Mouse (Mus musculus): ENCODE results near the gene I830077J02Rik. TPM values are rescaled to one million over a fixed set of nuclear protein-coding genes. Genes with fewer than 3 reads are reported as not detected.

I830077J02Rik gene
- polyA plus RNA-seq, 1 experiment from 2014 or later = 0.49 TPM

DNA sequence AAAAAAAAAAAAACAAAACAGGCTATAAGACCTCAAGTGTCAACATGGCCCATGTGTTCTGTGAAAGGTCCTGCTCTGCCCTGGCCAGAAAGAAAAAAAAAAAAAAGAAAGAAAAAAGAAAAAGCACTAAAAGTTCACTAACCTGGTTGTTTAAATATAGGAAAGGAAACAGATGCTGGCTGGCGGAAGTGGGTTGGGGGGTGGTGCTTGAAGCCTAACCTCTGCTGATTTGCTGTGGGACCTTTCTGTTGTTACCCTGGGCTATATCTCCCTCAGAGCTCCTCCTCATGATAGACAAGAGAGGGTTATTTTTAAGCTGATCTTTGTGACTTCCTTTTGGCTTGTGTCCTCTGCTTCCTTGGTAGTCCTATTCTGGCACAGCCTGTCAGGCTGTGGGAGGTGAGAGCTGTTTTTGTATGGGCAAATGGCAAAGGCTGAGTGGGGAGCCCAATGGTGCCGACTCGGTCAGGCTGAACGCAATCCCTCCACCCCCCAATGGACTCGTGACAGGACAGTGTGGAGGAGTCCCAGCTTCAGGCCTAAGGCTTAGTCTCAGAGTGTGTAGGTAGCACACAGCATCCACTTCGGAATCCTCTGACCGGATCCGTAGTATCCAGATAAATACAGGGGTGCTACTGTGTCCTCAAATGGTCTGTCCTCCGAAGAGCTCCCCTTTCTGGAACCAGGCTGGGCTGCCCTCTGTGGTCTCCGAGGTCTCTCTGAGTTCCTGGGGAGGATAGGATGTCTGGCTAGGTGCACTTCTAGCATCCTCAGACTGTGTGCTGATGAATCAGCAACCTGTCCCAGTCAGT, 40.5 kb downstream of the I830077J02Rik start:
- peaks cover 20% of the 10 kb centered on the region for H3K4me1 ChIP-seq
- H3K27me3 ChIP-seq = no peaks in the 10 kb centered on the region
- no peak for ATAC-seq (ENCODE audit: insufficient number of reproducible peaks, insufficient read depth, low FRiP score, low TSS enrichment, low read depth)
- 80% methylated on average over 10 of the region's 10 CpGs for WGBS
- H3K9me3 ChIP-seq = no peaks in the 10 kb centered on the region
- no peak overlapping the region for H3K4me3 ChIP-seq
- H3K36me3 ChIP-seq = no peaks in the 10 kb centered on the region
- H3K9ac ChIP-seq = no peak overlapping the region
- H3K4me2 ChIP-seq = no peak overlapping the region
- H3K27ac ChIP-seq = no peak overlapping the region

- Histone ChIP-seq H3K9me3 (no peaks in the 10 kb centered on the region), H3K4me3 (no peak overlapping the region), H3K36me3 (no peaks in the 10 kb centered on the region), H3K9ac (no peak overlapping the region), H3K4me1 (peaks cover 20% of the 10 kb centered on the region), H3K27ac (no peak overlapping the region), H3K27me3 (no peaks in the 10 kb centered on the region), H3K4me2 (no peak overlapping the region)
- ATAC-seq (ENCODE audit: insufficient number of reproducible peaks, insufficient read depth, low FRiP score, low TSS enrichment, low read depth) = no peak
- 69% methylated on average over 3 of the region's 3 CpGs for WGBS
Measured at GRCm38 (mm10) chr3:105891141-105891540, 41.3 kb downstream of the I830077J02Rik start.

DNA sequence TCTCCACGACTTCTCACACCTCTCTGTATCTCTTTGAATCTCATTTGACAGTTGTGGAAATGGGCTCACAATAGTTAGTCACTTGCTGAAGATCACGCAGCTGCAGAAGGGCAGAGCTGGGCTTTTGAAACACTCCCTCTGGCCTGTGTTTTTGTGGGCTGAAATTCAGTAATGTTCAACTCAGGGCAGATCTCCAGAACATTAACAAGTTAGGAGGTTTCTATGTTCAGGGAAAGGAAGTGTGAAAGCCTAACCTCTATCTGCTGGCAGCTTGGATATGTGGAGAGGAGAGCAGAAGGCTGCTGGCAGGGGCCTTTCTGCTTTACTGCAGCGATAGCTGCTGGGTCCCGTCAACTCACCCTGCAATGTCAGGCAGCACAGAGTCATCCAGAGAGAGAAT, 42.2 kb downstream of the I830077J02Rik start:
- whole genome bisulfite sequencing = 78% methylated on average over 4 of the region's 4 CpGs
- peaks cover 20% of the 10 kb centered on the region for H3K4me1 ChIP-seq
- no peak for ATAC-seq (ENCODE audit: insufficient number of reproducible peaks, insufficient read depth, low FRiP score, low TSS enrichment, low read depth)
- no peak overlapping the region for H3K9ac ChIP-seq
- H3K27ac ChIP-seq = no peak overlapping the region
- H3K36me3 ChIP-seq = no peaks in the 10 kb centered on the region
- no peaks in the 10 kb centered on the region for H3K27me3 ChIP-seq
- no peak overlapping the region for H3K4me3 ChIP-seq
- no peaks in the 10 kb centered on the region for H3K9me3 ChIP-seq
- H3K4me2 ChIP-seq = no peak overlapping the region

- no peaks in the 10 kb centered on the region for H3K36me3 ChIP-seq
- no peaks in the 10 kb centered on the region for H3K9me3 ChIP-seq
- H3K4me1 ChIP-seq = peaks cover 9% of the 10 kb centered on the region
- 73% methylated on average over 3 of the region's 3 CpGs for WGBS
- no peaks in the 10 kb centered on the region for H3K27me3 ChIP-seq
- no peak overlapping the region for H3K9ac ChIP-seq
- no peak for ATAC-seq (ENCODE audit: insufficient number of reproducible peaks, insufficient read depth, low FRiP score, low TSS enrichment, low read depth)
- no peak overlapping the region for H3K4me2 ChIP-seq
- H3K4me3 ChIP-seq = no peak overlapping the region
- H3K27ac ChIP-seq = no peak overlapping the region
Measured at GRCm38 (mm10) chr3:105888961-105889360, 43.5 kb downstream of the I830077J02Rik start.

- no peak overlapping the region for H3K4me3 ChIP-seq
- no peak overlapping the region for H3K4me2 ChIP-seq
- 88% methylated on average over 2 of the region's 2 CpGs for WGBS
- no peak for ATAC-seq (ENCODE audit: insufficient number of reproducible peaks, insufficient read depth, low FRiP score, low TSS enrichment, low read depth)
- H3K36me3 ChIP-seq = no peaks in the 10 kb centered on the region
- no peak overlapping the region for H3K27ac ChIP-seq
- H3K9ac ChIP-seq = no peak overlapping the region
- H3K4me1 ChIP-seq = no peaks in the 10 kb centered on the region
- no peaks in the 10 kb centered on the region for H3K27me3 ChIP-seq
- H3K9me3 ChIP-seq = no peaks in the 10 kb centered on the region
Measured at GRCm38 (mm10) chr3:105883111-105883510, 49.4 kb downstream of the I830077J02Rik start.

- no peak overlapping the region for H3K4me2 ChIP-seq
- H3K4me1 ChIP-seq = no peaks in the 10 kb centered on the region
- H3K4me3 ChIP-seq = no peak overlapping the region
- no peaks in the 10 kb centered on the region for H3K27me3 ChIP-seq
- no peaks in the 10 kb centered on the region for H3K36me3 ChIP-seq
- ATAC-seq (ENCODE audit: insufficient number of reproducible peaks, insufficient read depth, low FRiP score, low TSS enrichment, low read depth) = no peak
- H3K27ac ChIP-seq = no peak overlapping the region
- 86% methylated on average over 7 of the region's 7 CpGs for WGBS
- no peaks in the 10 kb centered on the region for H3K9me3 ChIP-seq
- no peak overlapping the region for H3K9ac ChIP-seq
Measured at GRCm38 (mm10) chr3:105882105-105882504, 50.4 kb downstream of the I830077J02Rik start.

GRCm38 (mm10) chr3:105880419-105880818, 52.0 kb downstream of the I830077J02Rik start:
- WGBS = 43% methylated on average over 3 of the region's 3 CpGs
- no peak for ATAC-seq (ENCODE audit: insufficient number of reproducible peaks, insufficient read depth, low FRiP score, low TSS enrichment, low read depth)
- no peaks in the 10 kb centered on the region for H3K36me3 ChIP-seq

DNA sequence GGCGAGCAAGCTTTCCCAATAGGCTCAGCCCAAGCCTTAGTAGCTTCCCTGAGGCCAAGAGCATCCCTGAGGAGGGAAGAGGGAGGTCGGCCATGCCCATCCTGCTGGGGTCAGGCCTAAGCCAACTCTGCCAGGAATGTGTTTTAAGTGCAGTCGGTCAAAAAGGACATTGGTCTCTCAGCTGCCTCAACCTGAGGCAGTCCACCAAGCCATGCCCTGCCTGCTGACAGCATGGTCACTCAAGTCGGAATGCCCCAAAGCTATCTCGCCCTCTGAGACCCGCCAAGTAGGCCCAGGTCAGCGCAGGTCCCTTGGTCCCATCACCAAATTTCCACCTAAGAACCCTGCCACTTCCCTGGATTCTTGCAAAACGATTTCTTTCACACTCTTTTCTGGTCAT, 53.7 kb downstream of the I830077J02Rik start:
- H3K4me3 ChIP-seq = no peak overlapping the region
- no peaks in the 10 kb centered on the region for H3K4me1 ChIP-seq
- no peaks in the 10 kb centered on the region for H3K9me3 ChIP-seq
- H3K9ac ChIP-seq = no peak overlapping the region
- no peak for ATAC-seq (ENCODE audit: insufficient number of reproducible peaks, insufficient read depth, low FRiP score, low TSS enrichment, low read depth)
- no peaks in the 10 kb centered on the region for H3K36me3 ChIP-seq
- no peak overlapping the region for H3K27ac ChIP-seq
- WGBS = 85% methylated on average over 8 of the region's 8 CpGs
- H3K27me3 ChIP-seq = no peaks in the 10 kb centered on the region
- no peak overlapping the region for H3K4me2 ChIP-seq

More at GRCm38 (mm10) chr3:105880419-105880818, 52.0 kb downstream of the I830077J02Rik start:
- Histone ChIP-seq H3K27ac (no peak overlapping the region), H3K4me3 (no peak overlapping the region), H3K27me3 (no peaks in the 10 kb centered on the region), H3K9me3 (no peaks in the 10 kb centered on the region), H3K4me1 (no peaks in the 10 kb centered on the region), H3K9ac (no peak overlapping the region), H3K4me2 (no peak overlapping the region)

- 76% methylated on average over 2 of the region's 2 CpGs for WGBS
- Histone ChIP-seq H3K36me3 (no peaks in the 10 kb centered on the region), H3K9me3 (no peaks in the 10 kb centered on the region), H3K4me2 (no peak overlapping the region), H3K27me3 (no peaks in the 10 kb centered on the region), H3K4me3 (no peak overlapping the region), H3K4me1 (no peaks in the 10 kb centered on the region), H3K9ac (no peak overlapping the region), H3K27ac (no peak overlapping the region)
- ATAC-seq (ENCODE audit: insufficient number of reproducible peaks, insufficient read depth, low FRiP score, low TSS enrichment, low read depth) = no peak
Measured at GRCm38 (mm10) chr3:105877919-105878318, 54.5 kb downstream of the I830077J02Rik start.

DNA sequence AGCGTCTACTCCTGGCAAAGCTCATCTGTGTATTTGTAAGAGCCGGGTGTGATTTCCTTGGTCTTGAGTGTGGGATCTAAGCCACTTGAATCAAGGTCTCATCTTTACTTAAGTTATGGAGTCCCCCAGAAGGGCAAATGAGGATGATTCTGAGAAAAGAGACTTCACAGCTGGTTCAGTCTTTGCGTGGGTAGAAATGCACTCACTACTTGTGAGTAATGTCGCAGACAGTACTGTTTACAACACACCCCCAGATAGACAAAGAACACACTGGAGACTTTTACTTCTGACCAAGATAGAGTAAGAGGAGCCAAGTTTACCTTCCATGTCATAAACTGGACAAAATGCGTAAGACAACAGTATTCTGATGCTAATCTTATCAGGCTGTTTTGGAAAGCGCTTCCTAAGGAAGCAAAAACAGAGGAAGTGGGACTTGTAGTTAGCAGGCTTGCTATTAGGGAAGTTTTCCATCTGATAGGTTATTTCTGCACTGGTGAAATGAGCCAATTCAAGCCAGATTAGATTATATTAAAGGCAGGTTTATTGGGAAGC, 55.1 kb downstream of the I830077J02Rik start:
- WGBS = 84% methylated on average over 6 of the region's 6 CpGs
- no peaks in the 10 kb centered on the region for H3K27me3 ChIP-seq
- peaks cover 4% of the 10 kb centered on the region for H3K4me1 ChIP-seq
- no peak overlapping the region for H3K4me3 ChIP-seq
- H3K36me3 ChIP-seq = no peaks in the 10 kb centered on the region
- H3K9me3 ChIP-seq = no peaks in the 10 kb centered on the region
- no peak overlapping the region for H3K9ac ChIP-seq
- ATAC-seq (ENCODE audit: insufficient number of reproducible peaks, insufficient read depth, low FRiP score, low TSS enrichment, low read depth) = no peak
- H3K27ac ChIP-seq = no peak overlapping the region
- H3K4me2 ChIP-seq = no peak overlapping the region

DNA sequence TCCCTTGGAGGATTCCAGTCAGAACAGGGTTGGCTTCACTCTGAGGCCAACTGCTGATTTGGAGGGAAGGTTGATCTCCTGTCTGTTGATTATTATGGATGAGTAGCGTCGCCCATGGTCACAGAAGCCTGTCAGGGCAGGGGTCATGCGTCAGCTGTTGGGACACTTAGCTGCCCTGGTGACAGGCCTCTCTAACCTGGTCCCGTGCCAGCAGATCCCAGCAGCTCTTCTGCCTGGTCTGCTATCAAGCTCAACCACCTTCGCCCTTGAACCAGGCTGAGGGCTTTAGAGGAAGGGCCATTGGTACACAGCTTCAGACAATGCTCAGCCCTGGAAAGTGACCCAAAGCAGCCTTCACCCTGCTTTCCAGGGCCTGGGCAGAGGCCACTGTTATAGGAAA, 56.4 kb downstream of the I830077J02Rik start:
- no peaks in the 10 kb centered on the region for H3K36me3 ChIP-seq
- 71% methylated on average over 5 of the region's 5 CpGs for WGBS
- H3K4me1 ChIP-seq = peaks cover 7% of the 10 kb centered on the region
- no peak overlapping the region for H3K27ac ChIP-seq
- H3K9me3 ChIP-seq = no peaks in the 10 kb centered on the region
- no peak overlapping the region for H3K4me2 ChIP-seq
- no peak overlapping the region for H3K9ac ChIP-seq
- no peaks in the 10 kb centered on the region for H3K27me3 ChIP-seq
- H3K4me3 ChIP-seq = no peak overlapping the region
- ATAC-seq (ENCODE audit: insufficient number of reproducible peaks, insufficient read depth, low FRiP score, low TSS enrichment, low read depth) = no peak

All from embryonic facial prominence, embryonic 13.5 days (tissue).